Mouse (Mus musculus) heart, postnatal 0 days (tissue): ENCODE data around the gene Smyd3.

ENCODE experiments used
- CTCF ChIP-seq: IDR thresholded peaks from 2 replicates; pipeline ENCODE4 v1.5.1; 2016; ENCODE audit warnings: antibody characterized with exemption, control low read depth, low read depth
- EP300 ChIP-seq: IDR thresholded peaks from 2 replicates; pipeline ENCODE4 v1.6.1; 2016; ENCODE audit warnings: antibody characterized with exemption, low read depth

DNA sequence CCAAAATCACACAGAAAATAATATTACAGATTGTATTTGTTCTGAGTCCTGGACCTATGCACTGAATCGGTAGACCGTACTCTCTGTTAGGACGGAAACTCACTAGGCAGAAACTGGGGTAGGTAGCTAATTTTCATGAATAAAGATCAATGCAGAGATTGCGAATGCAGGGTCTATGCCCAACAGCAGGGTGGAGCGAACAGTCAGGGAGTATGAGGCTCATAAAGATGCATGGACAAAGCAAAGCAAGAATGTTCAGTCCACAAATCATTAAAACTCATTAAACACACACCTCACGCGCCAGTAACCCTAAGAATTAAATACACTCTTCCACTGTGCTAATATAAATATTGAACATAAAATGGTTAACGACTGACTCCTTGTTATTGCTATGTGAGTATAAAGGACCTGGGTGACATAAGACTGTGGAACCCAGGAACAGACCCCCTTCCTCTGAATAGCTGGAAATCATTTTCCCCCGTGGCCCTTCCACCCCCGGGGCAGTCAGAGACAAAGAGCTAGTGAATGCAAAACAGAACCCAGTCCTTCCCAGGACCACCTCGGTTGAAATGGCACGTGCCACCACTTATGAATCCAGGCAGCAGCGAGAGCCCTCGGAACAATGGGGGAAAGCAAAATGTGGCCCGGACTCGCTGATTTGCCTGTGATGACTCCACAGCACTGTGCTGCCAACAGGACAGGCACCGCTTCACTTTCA lies 71.6 kb downstream of the Smyd3 start:
- TF ChIP-seq CTCF (no peak), EP300 (no peak)
